In the genomic region with DNA sequence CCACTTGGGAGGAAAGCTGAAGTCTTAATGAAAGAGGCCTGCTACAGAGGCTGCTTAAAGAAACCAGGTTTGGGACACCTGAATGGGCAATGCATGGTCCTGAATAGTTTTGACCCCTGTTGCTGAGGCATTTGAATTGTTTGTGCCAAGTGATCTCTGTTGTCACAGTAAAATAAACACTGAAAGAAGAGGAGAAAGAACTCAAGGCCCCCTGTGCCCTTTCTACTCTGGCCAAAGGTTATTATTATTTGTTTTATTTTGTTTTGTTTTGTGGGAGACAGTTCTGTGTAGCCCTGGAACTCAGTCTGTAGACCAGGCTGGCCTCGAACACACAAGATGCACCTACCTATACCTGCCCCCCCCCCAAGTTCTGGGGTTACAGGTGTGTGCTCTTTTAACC, we compare ENCODE assay signal across 11 mouse cellular contexts. TPM values are rescaled to one million over a fixed set of nuclear protein-coding genes. Genes with fewer than 3 reads are reported as not detected.
DNase-seq lines count a peak whose midpoint lies in the region; ATAC-seq lines count a peak whose summit lies in the region.
"Had no signal": no experiment of that assay in that cellular context is flagged by ENCODE, and none has a peak within 500 bp of the region (broad histone marks: within the 10 kb centered on the region; RNA-seq: fewer than 3 reads in every experiment).

No protein-coding gene starts in this region.

- DNase-seq in kidney, postnatal 36 days, result no peak
- no peak for DNase-seq in forebrain, embryonic 10.5 days (ENCODE audit: extremely low spot score, low spot score)
- no peak for DNase-seq in gastrocnemius, postnatal 10 days
- DNase-seq in ovary, adult 18-20 months (ENCODE audit: low spot score), result no peak

- H3K4me2 ChIP-seq in kidney, embryonic 15.5 days, result peak overlapping the region; percentile 66
- peak overlapping the region; percentile 72 for H3K4me2 ChIP-seq in intestine, embryonic 16.5 days (ENCODE audit: low read depth, low read length)
- peak overlapping the region; percentile 91 for H3K4me2 ChIP-seq in midbrain, embryonic 16.5 days (ENCODE audit: low read length)

- no peak overlapping the region for H3K27ac ChIP-seq in kidney, embryonic 15.5 days
- H3K27ac ChIP-seq in forebrain, embryonic 10.5 days, result no peak overlapping the region
- no peak overlapping the region for H3K27ac ChIP-seq in intestine, embryonic 16.5 days (ENCODE audit: low read length)
- H3K27ac ChIP-seq in midbrain, embryonic 16.5 days (ENCODE audit: low read length), result no peak overlapping the region

- H3K9ac ChIP-seq in kidney, embryonic 15.5 days, result no peak overlapping the region
- H3K9ac ChIP-seq in intestine, embryonic 16.5 days (ENCODE audit: low read depth, low read length), result no peak overlapping the region
- H3K9ac ChIP-seq in midbrain, embryonic 16.5 days (ENCODE audit: low read depth, low read length), result no peak overlapping the region; the same call in 1 of the 2 replicates

- peaks cover 66% of the 10 kb centered on the region for H3K4me1 ChIP-seq in kidney, embryonic 15.5 days
- peaks cover 57% of the 10 kb centered on the region for H3K4me1 ChIP-seq in forebrain, embryonic 10.5 days
- H3K4me1 ChIP-seq in intestine, embryonic 16.5 days (ENCODE audit: control insufficient read depth, insufficient read depth, low read length), result peaks cover 35% of the 10 kb centered on the region
- H3K4me1 ChIP-seq in midbrain, embryonic 16.5 days (ENCODE audit: control insufficient read depth, insufficient read depth, low read length), result peaks cover 31% of the 10 kb centered on the region

- peak overlapping the region; percentile 56 for H3K4me3 ChIP-seq in kidney, embryonic 15.5 days (replicated peaks)
- H3K4me3 ChIP-seq in forebrain, embryonic 10.5 days, result peak overlapping the region; percentile 70
- H3K4me3 ChIP-seq in intestine, embryonic 16.5 days (ENCODE audit: low read length), result no peak overlapping the region; the same call in 1 of the 2 replicates
- H3K4me3 ChIP-seq in midbrain, embryonic 16.5 days (ENCODE audit: low read depth, low read length), result peak overlapping the region; percentile 60

- no peak for ATAC-seq in kidney, embryonic 15.5 days (replicated peaks; ENCODE audit: low FRiP score)
- ATAC-seq in intestine, embryonic 16.5 days, result no peak
- no peak for ATAC-seq in midbrain, embryonic 16.5 days
- ATAC-seq in erythroid progenitor cell, adult 5-6 weeks (replicated peaks; ENCODE audit: low FRiP score, poor library complexity, severe bottlenecking), result no peak

- H3K27me3 ChIP-seq in kidney, embryonic 15.5 days, result peaks cover 13% of the 10 kb centered on the region
- peaks cover 97% of the 10 kb centered on the region for H3K27me3 ChIP-seq in forebrain, embryonic 10.5 days (ENCODE audit: poor library complexity, severe bottlenecking)
- H3K27me3 ChIP-seq in intestine, embryonic 16.5 days (replicated peaks; ENCODE audit: control insufficient read depth, insufficient read depth, low read length), result peaks cover 3% of the 10 kb centered on the region; the same call in 1 of the 2 replicates
- peaks cover 6% of the 10 kb centered on the region for H3K27me3 ChIP-seq in midbrain, embryonic 16.5 days (ENCODE audit: control insufficient read depth, insufficient read depth, low read depth, low read length)

- H3K36me3 ChIP-seq in kidney, embryonic 15.5 days, result no peaks in the 10 kb centered on the region
- H3K36me3 ChIP-seq in forebrain, embryonic 10.5 days (replicated peaks), result no peaks in the 10 kb centered on the region
- no peaks in the 10 kb centered on the region for H3K36me3 ChIP-seq in intestine, embryonic 16.5 days (ENCODE audit: control insufficient read depth, insufficient read depth, low read length)
- no peaks in the 10 kb centered on the region for H3K36me3 ChIP-seq in midbrain, embryonic 16.5 days (ENCODE audit: control insufficient read depth, insufficient read depth, low read length)

- H3K9me3 ChIP-seq in kidney, embryonic 15.5 days (replicated peaks), result no peaks in the 10 kb centered on the region
- no peaks in the 10 kb centered on the region for H3K9me3 ChIP-seq in forebrain, embryonic 10.5 days
- no peaks in the 10 kb centered on the region for H3K9me3 ChIP-seq in intestine, embryonic 16.5 days (ENCODE audit: control insufficient read depth, low read length)
- H3K9me3 ChIP-seq in midbrain, embryonic 16.5 days (replicated peaks; ENCODE audit: control insufficient read depth, low read length, poor library complexity, severe bottlenecking), result no peaks in the 10 kb centered on the region
- H3K9me3 ChIP-seq: G1E had no signal

- 83% methylated on average over 1 of the region's 1 CpGs for WGBS in kidney, embryonic 15.5 days
- 76% methylated on average over 1 of the region's 1 CpGs for WGBS in forebrain, embryonic 10.5 days
- 64% methylated on average over 1 of the region's 1 CpGs for WGBS in intestine, embryonic 16.5 days
- WGBS in midbrain, embryonic 16.5 days, result 75% methylated on average over 1 of the region's 1 CpGs

RNA-seq across cellular contexts. Expression of a gene that starts 1.3 kb away (rescaled TPM):
- polyA plus RNA-seq in kidney, embryonic 15.5 days (2015; fragmentation: Nextera tagmentation; extraction: Ambion mirVana), result 48.2 and 57.3 TPM in 2 replicates
- polyA plus RNA-seq in forebrain, embryonic 10.5 days (2016; fragmentation: Nextera tagmentation; extraction: Ambion mirVana), result 22.5 and 24.6 TPM in 2 replicates
- polyA plus RNA-seq in intestine, embryonic 16.5 days (2015; fragmentation: Nextera tagmentation; extraction: Ambion mirVana), result 23.5 and 25.4 TPM in 2 replicates
- polyA plus RNA-seq in midbrain, embryonic 16.5 days (2015; fragmentation: Nextera tagmentation; extraction: Ambion mirVana), result 13.3 and 14.6 TPM in 2 replicates
- total RNA-seq in gastrocnemius, postnatal 10 days (2021), result 1 to 10 TPM; 5.1 to 7.4 TPM
- 0.72 TPM in 1 of 2 replicates, not detected in the other for total RNA-seq in erythroid progenitor cell, adult 5-6 weeks (2015; ENCODE audit: low replicate concordance)
- total RNA-seq in erythroid progenitor cell, adult 5-6 weeks (2017; ENCODE audit: low replicate concordance), result 0.68 TPM in 1 of 2 replicates, not detected in the other
- polyA plus RNA-seq: G1E had no signal

RNA-seq across cellular contexts. Expression of a gene that starts 2.1 kb away (rescaled TPM):
- polyA plus RNA-seq in kidney, embryonic 15.5 days (2015; fragmentation: Nextera tagmentation; extraction: Ambion mirVana), result 140 and 148 TPM in 2 replicates
- polyA plus RNA-seq in forebrain, embryonic 10.5 days (2016; fragmentation: Nextera tagmentation; extraction: Ambion mirVana), result 8.8 and 10.7 TPM in 2 replicates
- polyA plus RNA-seq in intestine, embryonic 16.5 days (2015; fragmentation: Nextera tagmentation; extraction: Ambion mirVana), result 252 and 271 TPM in 2 replicates
- polyA plus RNA-seq in midbrain, embryonic 16.5 days (2015; fragmentation: Nextera tagmentation; extraction: Ambion mirVana), result 72.1 and 93.2 TPM in 2 replicates
- total RNA-seq in gastrocnemius, postnatal 10 days (2021), result 100 to 1,000 TPM; 592 to 715 TPM
- total RNA-seq in erythroid progenitor cell, adult 5-6 weeks (2015; ENCODE audit: low replicate concordance), result 101 and 127 TPM in 2 replicates
- total RNA-seq in erythroid progenitor cell, adult 5-6 weeks (2017; ENCODE audit: low replicate concordance), result 40.2 and 60.3 TPM in 2 replicates

RNA-seq across cellular contexts. Expression of a gene that starts 5.5 kb away (rescaled TPM):
- 0.30 and 1.0 TPM in 2 replicates for polyA plus RNA-seq in kidney, embryonic 15.5 days (2015; fragmentation: Nextera tagmentation; extraction: Ambion mirVana)
- 0.26 TPM in 1 of 2 replicates, not detected in the other for polyA plus RNA-seq in forebrain, embryonic 10.5 days (2016; fragmentation: Nextera tagmentation; extraction: Ambion mirVana)
- 0.29 and 0.51 TPM in 2 replicates for polyA plus RNA-seq in intestine, embryonic 16.5 days (2015; fragmentation: Nextera tagmentation; extraction: Ambion mirVana)
- polyA plus RNA-seq in midbrain, embryonic 16.5 days (2015; fragmentation: Nextera tagmentation; extraction: Ambion mirVana), result 0.92 and 1.0 TPM in 2 replicates
- under 1 TPM in 1 of 2 experiments, not detected in 1; 0.27 TPM for total RNA-seq in gastrocnemius, postnatal 10 days (2021)
- 525 and 583 TPM in 2 replicates for total RNA-seq in erythroid progenitor cell, adult 5-6 weeks (2015; ENCODE audit: low replicate concordance)
- total RNA-seq in erythroid progenitor cell, adult 5-6 weeks (2017; ENCODE audit: low replicate concordance), result 86.0 and 101 TPM in 2 replicates
- total RNA-seq: gastrocnemius, adult 18-20 months; left cerebral cortex, postnatal 14 days had no signal
- polyA plus RNA-seq: G1E had no signal

RNA-seq across cellular contexts. Expression of a gene that starts 7.9 kb away (rescaled TPM):
- 0.57 and 1.2 TPM in 2 replicates for polyA plus RNA-seq in kidney, embryonic 15.5 days (2015; fragmentation: Nextera tagmentation; extraction: Ambion mirVana)
- 0.48 and 0.63 TPM in 2 replicates for polyA plus RNA-seq in forebrain, embryonic 10.5 days (2016; fragmentation: Nextera tagmentation; extraction: Ambion mirVana)
- 0.68 TPM in 1 of 2 replicates, not detected in the other for polyA plus RNA-seq in intestine, embryonic 16.5 days (2015; fragmentation: Nextera tagmentation; extraction: Ambion mirVana)
- polyA plus RNA-seq in midbrain, embryonic 16.5 days (2015; fragmentation: Nextera tagmentation; extraction: Ambion mirVana), result 0.84 and 1.5 TPM in 2 replicates
- 1 to 10 TPM in 1 of 2 experiments, not detected in 1; 1.1 TPM for total RNA-seq in gastrocnemius, postnatal 10 days (2021)
- 85.1 and 89.7 TPM in 2 replicates for total RNA-seq in erythroid progenitor cell, adult 5-6 weeks (2015; ENCODE audit: low replicate concordance)
- 31.5 and 39.7 TPM in 2 replicates for total RNA-seq in erythroid progenitor cell, adult 5-6 weeks (2017; ENCODE audit: low replicate concordance)
- total RNA-seq: G1E; gastrocnemius, adult 18-20 months; left cerebral cortex, postnatal 14 days had no signal
- polyA plus RNA-seq: G1E had no signal

RNA-seq across cellular contexts. Expression of a gene that starts 13.6 kb away (rescaled TPM):
- 219 and 239 TPM in 2 replicates for polyA plus RNA-seq in kidney, embryonic 15.5 days (2015; fragmentation: Nextera tagmentation; extraction: Ambion mirVana)
- polyA plus RNA-seq in forebrain, embryonic 10.5 days (2016; fragmentation: Nextera tagmentation; extraction: Ambion mirVana), result 275 and 283 TPM in 2 replicates
- polyA plus RNA-seq in intestine, embryonic 16.5 days (2015; fragmentation: Nextera tagmentation; extraction: Ambion mirVana), result 149 and 171 TPM in 2 replicates
- polyA plus RNA-seq in midbrain, embryonic 16.5 days (2015; fragmentation: Nextera tagmentation; extraction: Ambion mirVana), result 262 and 281 TPM in 2 replicates
- 10 to 100 TPM; 30.5 to 39.1 TPM for total RNA-seq in gastrocnemius, postnatal 10 days (2021)
- total RNA-seq in erythroid progenitor cell, adult 5-6 weeks (2015; ENCODE audit: low replicate concordance), result 50.1 and 67.9 TPM in 2 replicates
- 32.1 and 39.3 TPM in 2 replicates for total RNA-seq in erythroid progenitor cell, adult 5-6 weeks (2017; ENCODE audit: low replicate concordance)
